Comparison of ENCODE assay signal across 11 mouse cellular contexts in genomic region chr1:98031802-98032201, GRCm38 (mm10).
A peak's percentile ranks its signal among the peaks of the same experiment; 100 is the strongest.
DNase-seq lines count a peak whose midpoint lies in the region; ATAC-seq and TF ChIP-seq lines count a peak whose summit lies in the region.
"Had no signal": no experiment of that assay in that cellular context is flagged by ENCODE, and none has a peak within 500 bp of the region (broad histone marks: within the 10 kb centered on the region; RNA-seq: fewer than 3 reads in every experiment).

No protein-coding gene starts in this region.

- TF ChIP-seq CTCF in intestine, postnatal 0 days (IDR thresholded peaks at IDR 0.05; ENCODE audit: low read depth), result peak; percentile 31; the same call in 1 of the 2 replicates
- TF ChIP-seq CTCF in forebrain, postnatal 0 days (IDR thresholded peaks at IDR 0.05; ENCODE audit: low read depth), result peak; percentile 57

- no peaks in the 10 kb centered on the region for H3K27me3 ChIP-seq in intestine, postnatal 0 days (replicated peaks; ENCODE audit: control insufficient read depth, insufficient read depth, low read length)
- no peaks in the 10 kb centered on the region for H3K27me3 ChIP-seq in intestine, embryonic 15.5 days (replicated peaks)
- no peaks in the 10 kb centered on the region for H3K27me3 ChIP-seq in forebrain, postnatal 0 days (ENCODE audit: insufficient read depth, low read length)
- H3K27me3 ChIP-seq: stomach, embryonic 15.5 days had no signal

- peak; percentile 81 for DNase-seq in forebrain, postnatal 0 days
- DNase-seq in layer of hippocampus, postnatal 14 days (ENCODE audit: low spot score in 2 of 2), result peak; percentile 55 to 89
- peak; percentile 51 for DNase-seq in right cerebral cortex, postnatal 14 days
- DNase-seq in gastrocnemius, postnatal 36 days, result no peak
- DNase-seq in ovary, postnatal 14 days (ENCODE audit: low spot score), result no peak
- DNase-seq in urinary bladder, adult 2 months (ENCODE audit: low spot score), result no peak

- ATAC-seq in intestine, postnatal 0 days, result no peak
- no peak for ATAC-seq in intestine, embryonic 15.5 days
- peak; percentile 95 for ATAC-seq in forebrain, postnatal 0 days

- H3K36me3 ChIP-seq in intestine, postnatal 0 days (ENCODE audit: control insufficient read depth, insufficient read depth), result no peaks in the 10 kb centered on the region
- no peaks in the 10 kb centered on the region for H3K36me3 ChIP-seq in intestine, embryonic 15.5 days
- no peaks in the 10 kb centered on the region for H3K36me3 ChIP-seq in forebrain, postnatal 0 days (ENCODE audit: insufficient read depth)
- H3K36me3 ChIP-seq: G1E; stomach, embryonic 15.5 days had no signal

- H3K9ac ChIP-seq in intestine, postnatal 0 days (ENCODE audit: low read depth, low read length), result no peak overlapping the region
- no peak overlapping the region for H3K9ac ChIP-seq in intestine, embryonic 15.5 days
- no peak overlapping the region for H3K9ac ChIP-seq in forebrain, postnatal 0 days
- H3K9ac ChIP-seq: stomach, embryonic 15.5 days had no signal

- intact Hi-C loops in gastrocnemius, postnatal 36 days (cut with DNase I), result no loop called here

- WGBS in intestine, postnatal 0 days, result 89% methylated on average over 8 of the region's 8 CpGs
- WGBS in intestine, embryonic 15.5 days, result 84% methylated on average over 8 of the region's 8 CpGs
- WGBS in forebrain, postnatal 0 days, result 43% methylated on average over 8 of the region's 8 CpGs

- no peaks in the 10 kb centered on the region for H3K4me1 ChIP-seq in intestine, postnatal 0 days (replicated peaks; ENCODE audit: control insufficient read depth, insufficient read depth, low read length)
- H3K4me1 ChIP-seq in intestine, embryonic 15.5 days (replicated peaks), result no peaks in the 10 kb centered on the region
- no peaks in the 10 kb centered on the region for H3K4me1 ChIP-seq in forebrain, postnatal 0 days (ENCODE audit: insufficient read depth)
- H3K4me1 ChIP-seq: stomach, embryonic 15.5 days had no signal

- H3K4me2 ChIP-seq in intestine, postnatal 0 days (replicated peaks; ENCODE audit: low read depth), result no peak overlapping the region
- H3K4me2 ChIP-seq in intestine, embryonic 15.5 days (replicated peaks), result no peak overlapping the region
- H3K4me2 ChIP-seq in forebrain, postnatal 0 days (ENCODE audit: low read depth), result no peak overlapping the region
- H3K4me2 ChIP-seq: stomach, embryonic 15.5 days had no signal

- no peak overlapping the region for H3K27ac ChIP-seq in intestine, postnatal 0 days (ENCODE audit: low read depth, low read length)
- H3K27ac ChIP-seq in intestine, embryonic 15.5 days, result no peak overlapping the region
- 0 out of 2 replicates have a peak overlapping the region, but pooled peaks have one; percentile 50 for H3K27ac ChIP-seq in forebrain, postnatal 0 days (ENCODE audit: low read depth, low read length)
- H3K27ac ChIP-seq: kidney, postnatal 0 days; stomach, embryonic 15.5 days had no signal

- no peak overlapping the region for H3K4me3 ChIP-seq in intestine, postnatal 0 days (ENCODE audit: low read depth, low read length)
- H3K4me3 ChIP-seq in intestine, embryonic 15.5 days (replicated peaks), result no peak overlapping the region
- H3K4me3 ChIP-seq in forebrain, postnatal 0 days (ENCODE audit: low read depth, low read length), result no peak overlapping the region
- H3K4me3 ChIP-seq: stomach, embryonic 15.5 days had no signal

- no peaks in the 10 kb centered on the region for H3K9me3 ChIP-seq in intestine, postnatal 0 days (ENCODE audit: control insufficient read depth)
- H3K9me3 ChIP-seq in intestine, embryonic 15.5 days, result no peaks in the 10 kb centered on the region
- H3K9me3 ChIP-seq in forebrain, postnatal 0 days (ENCODE audit: low read length), result no peaks in the 10 kb centered on the region
- H3K9me3 ChIP-seq: stomach, embryonic 15.5 days had no signal

Comparison
In these comparisons a context has a peak if more than half of its experiments do, and no peak if none do; other contexts are left out.
1. DNase-seq: peak in forebrain, postnatal 0 days (single experiment), layer of hippocampus, postnatal 14 days (2 of 2) and right cerebral cortex, postnatal 14 days (single experiment); none in gastrocnemius, postnatal 36 days (0 of 2), ovary, postnatal 14 days (single experiment) and urinary bladder, adult 2 months (single experiment).